Mouse (Mus musculus) right cerebral cortex, postnatal 10 days (tissue): Measurements from ENCODE around the gene Hist1h4k.
"Not testable (repeated sequence)": the region's sequence is repeated elsewhere in the genome, so short reads cannot be mapped to it uniquely, and the experiment has no call there.

Experiments used
- DNase-seq, 2 experiments: peaks; one replicate each; pipeline ENCODE4 v3.0.0; 2021; ENCODE audit warnings: low spot score in 2 of 2

Gene Hist1h4k

GRCm38 (mm10) chr13:21718381-21719080 lies 31.8 kb downstream of the Hist1h4k start:
- no peak for DNase-seq

DNA sequence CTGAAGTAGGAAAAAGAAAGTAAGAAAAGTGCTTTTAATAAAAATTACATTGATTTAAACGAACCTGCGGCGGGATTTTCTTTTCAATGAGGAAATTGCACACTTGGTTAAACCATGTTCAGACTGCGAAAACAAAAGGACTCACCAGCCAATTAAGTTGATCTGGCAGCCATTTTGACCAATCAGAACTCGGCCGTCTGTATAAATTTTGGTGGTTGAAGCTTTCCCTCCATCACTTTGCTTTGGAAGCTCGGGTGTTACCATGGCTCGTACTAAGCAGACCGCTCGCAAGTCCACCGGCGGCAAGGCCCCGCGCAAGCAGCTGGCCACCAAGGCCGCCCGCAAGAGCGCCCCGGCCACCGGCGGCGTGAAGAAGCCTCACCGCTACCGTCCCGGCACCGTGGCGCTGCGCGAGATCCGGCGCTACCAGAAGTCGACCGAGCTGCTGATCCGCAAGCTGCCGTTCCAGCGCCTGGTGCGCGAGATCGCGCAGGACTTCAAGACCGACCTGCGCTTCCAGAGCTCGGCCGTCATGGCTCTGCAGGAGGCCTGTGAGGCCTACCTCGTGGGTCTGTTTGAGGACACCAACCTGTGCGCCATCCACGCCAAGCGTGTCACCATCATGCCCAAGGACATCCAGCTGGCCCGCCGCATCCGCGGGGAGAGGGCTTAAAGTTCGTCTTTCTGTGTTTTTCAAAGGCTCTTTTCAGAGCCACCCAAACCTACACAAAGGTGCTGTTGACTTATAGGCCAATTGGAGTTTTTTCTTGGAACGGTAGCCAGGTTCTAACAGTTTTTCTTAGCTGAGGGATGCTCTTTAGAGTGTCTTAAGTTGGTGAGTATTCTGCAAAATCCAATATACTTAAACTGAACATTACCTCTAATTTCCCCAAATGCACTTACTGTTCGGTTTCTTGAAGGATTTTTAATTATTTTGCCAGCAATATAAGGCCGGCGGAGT lies 32.6 kb downstream of the Hist1h4k start, which contains the start of gene Hist1h3h:
Gene Hist1h3h, plus strand, starts transcription at position 263 of the 961 bp plus-strand sequence.
- peak; percentile 92 to 95 for DNase-seq

DNA sequence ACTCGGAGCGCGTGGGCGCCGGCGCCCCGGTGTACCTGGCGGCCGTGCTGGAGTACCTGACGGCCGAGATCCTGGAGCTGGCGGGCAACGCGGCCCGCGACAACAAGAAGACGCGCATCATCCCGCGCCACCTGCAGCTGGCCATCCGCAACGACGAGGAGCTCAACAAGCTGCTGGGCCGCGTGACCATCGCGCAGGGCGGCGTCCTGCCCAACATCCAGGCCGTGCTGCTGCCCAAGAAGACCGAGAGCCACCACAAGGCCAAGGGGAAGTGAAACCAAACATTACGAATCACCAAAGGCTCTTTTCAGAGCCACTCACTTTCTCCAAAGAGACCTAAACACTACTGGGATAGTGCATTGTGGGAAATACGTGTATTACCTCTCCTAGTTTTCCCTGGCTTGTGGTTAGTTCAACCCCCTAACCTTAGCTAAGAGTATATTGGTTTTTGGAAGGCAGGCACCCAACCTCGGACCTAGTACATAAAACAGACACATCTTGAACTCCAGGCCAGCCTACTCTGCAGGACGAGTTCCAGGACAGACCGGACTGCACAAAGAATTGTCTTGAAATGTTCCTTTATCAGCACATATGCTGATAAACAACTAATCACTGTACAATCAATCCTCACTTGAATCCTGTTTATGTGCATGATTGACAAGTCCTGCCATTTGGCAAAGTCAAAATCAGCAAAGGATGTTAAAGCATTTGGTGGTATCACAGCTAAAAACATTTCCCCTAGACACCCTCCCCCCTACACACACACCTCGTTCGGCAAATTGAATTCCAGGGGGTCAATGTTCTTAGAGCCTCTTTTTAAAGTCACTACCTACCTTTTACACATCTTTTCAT lies 33.5 kb downstream of the Hist1h4k start:
- DNase-seq = not testable (repeated sequence)

GRCm38 (mm10) chr13:21715864-21716539 lies 34.3 kb downstream of the Hist1h4k start, which contains the start of the genes Hist1h2bl and Hist1h2ai:
Hist1h2bl (minus strand) TSS chr13:21716143.
Hist1h2ai (plus strand) TSS chr13:21716422.
- peak; percentile 90 to 95 for DNase-seq

- DNase-seq = peak; percentile 28 to 40
Observed at GRCm38 (mm10) chr13:21715131-21715863, 35.0 kb downstream of the Hist1h4k start.

DNA sequence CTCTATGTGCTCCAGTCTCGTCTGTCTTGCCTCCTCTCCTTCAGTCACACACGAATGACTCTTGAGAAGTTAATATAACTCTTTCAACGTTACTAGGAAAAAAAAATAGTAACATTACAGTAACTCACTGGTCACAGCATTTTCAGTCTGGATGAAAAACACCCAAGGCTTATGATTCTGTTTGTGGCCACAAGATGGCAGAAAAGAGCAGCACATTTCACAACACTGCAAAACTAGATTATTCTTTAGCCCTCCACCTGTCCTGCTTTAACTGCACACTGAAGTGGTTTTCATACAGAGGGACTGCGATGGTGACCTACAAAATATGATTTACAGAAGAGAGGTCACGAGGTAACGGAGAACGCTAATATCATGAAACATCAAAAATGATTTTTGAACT lies 35.6 kb downstream of the Hist1h4k start:
- peak; percentile 75 to 76 for DNase-seq

GRCm38 (mm10) chr13:21711698-21712097 lies 38.6 kb downstream of the Hist1h4k start:
- no peak for DNase-seq

- peak; percentile 78 to 81 for DNase-seq
Observed at GRCm38 (mm10) chr13:21710821-21711525, 39.3 kb downstream of the Hist1h4k start.

- peak; percentile 90 to 94 for DNase-seq
Observed at GRCm38 (mm10) chr13:21710031-21710711, 40.1 kb downstream of the Hist1h4k start.

- no peak for DNase-seq
Observed at GRCm38 (mm10) chr13:21706669-21707068, 43.6 kb downstream of the Hist1h4k start.
